Mouse (Mus musculus): ENCODE results near the gene Bahd1.

Gene Bahd1

DNA sequence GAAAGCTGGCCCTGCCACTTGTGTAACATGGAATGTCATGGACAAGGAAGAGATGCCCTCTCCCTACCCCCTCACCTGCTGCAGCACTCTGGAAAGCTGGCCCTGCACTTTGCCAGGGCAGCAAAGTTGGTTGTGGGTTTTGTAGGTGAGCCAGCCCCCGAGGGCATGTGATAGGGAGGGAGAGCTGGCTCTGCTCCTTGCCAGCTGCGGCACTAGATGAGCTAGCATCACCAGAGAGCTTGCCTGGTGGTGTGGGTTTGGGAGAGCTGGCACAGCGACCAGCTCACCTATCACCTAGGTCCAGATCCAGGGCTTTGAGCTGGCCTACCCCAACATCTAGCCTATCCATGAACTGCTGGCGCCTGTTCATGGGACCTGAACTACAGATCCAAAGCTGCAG, 48.6 kb downstream of the Bahd1 start:
- DNase-seq: no peak

- no peak for DNase-seq
These were observed 49.5 kb downstream of the Bahd1 start for GRCm38 (mm10) chr2:118949699-118950098.

DNA sequence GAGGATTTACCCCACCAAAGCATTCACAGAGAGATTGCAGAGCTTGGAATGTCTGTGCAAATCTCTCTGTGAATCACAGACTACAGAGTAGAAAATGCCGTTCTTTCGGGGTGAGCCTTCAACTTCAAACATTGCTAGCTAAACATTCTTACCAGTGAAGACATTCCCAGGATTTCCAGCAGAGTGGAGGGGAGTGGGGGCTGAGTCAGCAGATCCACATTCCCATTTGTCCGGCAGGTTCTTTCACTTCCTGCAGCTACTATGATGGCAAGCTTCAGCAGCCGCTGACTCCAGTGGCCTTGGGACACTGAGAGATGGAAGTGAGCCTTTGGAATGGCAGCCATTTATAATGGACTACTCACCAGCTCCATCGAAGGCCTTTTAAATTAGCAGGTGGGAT, 56.3 kb downstream of the Bahd1 start:
- no peak for DNase-seq

DNA sequence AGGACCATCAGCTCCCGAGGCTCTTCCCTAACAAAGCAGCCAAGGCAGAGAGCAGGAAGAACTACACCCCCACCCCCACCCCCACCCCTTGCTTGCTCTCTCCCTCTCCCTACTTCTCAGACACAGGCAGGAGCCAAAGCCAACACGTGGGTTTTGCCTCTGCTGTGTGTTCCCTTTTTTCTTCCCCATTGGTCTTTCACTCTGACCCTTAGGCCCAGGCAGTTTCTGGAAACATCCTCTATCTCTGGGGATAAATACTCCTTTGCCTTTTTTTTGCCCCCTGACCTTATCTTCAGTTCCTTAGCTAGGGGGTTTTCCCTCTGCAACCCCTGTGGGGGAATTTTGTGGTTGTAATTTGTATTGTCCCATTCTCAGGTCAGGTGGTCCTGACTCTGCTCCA, 59.5 kb downstream of the Bahd1 start:
- no peak for DNase-seq

- DNase-seq: no peak
These were observed 60.2 kb downstream of the Bahd1 start for GRCm38 (mm10) chr2:118960413-118960812.

- DNase-seq: no peak
These were observed 61.4 kb downstream of the Bahd1 start for GRCm38 (mm10) chr2:118961546-118961945.

DNA sequence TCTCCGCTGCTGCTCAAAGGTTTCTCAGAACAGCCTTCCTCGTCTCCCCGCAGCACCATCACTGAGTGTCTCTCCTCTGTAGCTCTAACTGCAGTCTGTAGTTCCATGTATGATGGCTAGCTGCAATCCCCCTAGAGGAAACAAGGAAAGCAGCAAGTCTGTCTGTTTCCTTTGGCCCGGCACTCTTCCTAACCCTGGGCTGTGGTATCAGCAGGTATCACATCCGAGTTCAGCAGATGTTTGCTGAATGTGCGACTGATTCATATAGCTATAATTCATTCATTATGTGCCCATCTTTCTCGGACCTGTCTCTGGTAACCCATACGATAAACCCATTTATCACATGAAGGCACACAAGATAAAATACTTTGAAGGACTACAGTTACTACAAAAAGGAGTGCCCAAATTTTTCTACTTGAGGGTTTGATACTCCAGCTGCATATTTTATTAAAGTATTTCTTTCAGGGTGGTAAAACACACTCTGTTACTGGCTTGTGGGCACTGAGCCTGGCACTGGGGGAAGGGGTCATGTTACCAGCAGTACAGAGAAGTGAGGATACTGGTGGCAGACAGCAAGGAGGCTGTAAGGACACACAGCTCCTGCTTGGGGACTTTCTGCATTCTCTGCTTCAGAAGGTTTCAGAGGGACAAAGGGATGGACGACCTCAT, 63.0 kb downstream of the Bahd1 start:
- DNase-seq: no peak

- DNase-seq: no peak
These were observed 63.5 kb downstream of the Bahd1 start for GRCm38 (mm10) chr2:118963676-118964012.

GRCm38 (mm10) chr2:118969585-118970147, 69.5 kb downstream of the Bahd1 start:
- no peak for DNase-seq

GRCm38 (mm10) chr2:118972048-118972447, 71.9 kb downstream of the Bahd1 start:
- DNase-seq: no peak

GRCm38 (mm10) chr2:118972687-118973376, 72.7 kb downstream of the Bahd1 start:
- peak; percentile 67 to 70 for DNase-seq

Data from thymus, adult 18-20 months (tissue).